Mouse (Mus musculus): ENCODE measurements around the gene Cog7.

DNA sequence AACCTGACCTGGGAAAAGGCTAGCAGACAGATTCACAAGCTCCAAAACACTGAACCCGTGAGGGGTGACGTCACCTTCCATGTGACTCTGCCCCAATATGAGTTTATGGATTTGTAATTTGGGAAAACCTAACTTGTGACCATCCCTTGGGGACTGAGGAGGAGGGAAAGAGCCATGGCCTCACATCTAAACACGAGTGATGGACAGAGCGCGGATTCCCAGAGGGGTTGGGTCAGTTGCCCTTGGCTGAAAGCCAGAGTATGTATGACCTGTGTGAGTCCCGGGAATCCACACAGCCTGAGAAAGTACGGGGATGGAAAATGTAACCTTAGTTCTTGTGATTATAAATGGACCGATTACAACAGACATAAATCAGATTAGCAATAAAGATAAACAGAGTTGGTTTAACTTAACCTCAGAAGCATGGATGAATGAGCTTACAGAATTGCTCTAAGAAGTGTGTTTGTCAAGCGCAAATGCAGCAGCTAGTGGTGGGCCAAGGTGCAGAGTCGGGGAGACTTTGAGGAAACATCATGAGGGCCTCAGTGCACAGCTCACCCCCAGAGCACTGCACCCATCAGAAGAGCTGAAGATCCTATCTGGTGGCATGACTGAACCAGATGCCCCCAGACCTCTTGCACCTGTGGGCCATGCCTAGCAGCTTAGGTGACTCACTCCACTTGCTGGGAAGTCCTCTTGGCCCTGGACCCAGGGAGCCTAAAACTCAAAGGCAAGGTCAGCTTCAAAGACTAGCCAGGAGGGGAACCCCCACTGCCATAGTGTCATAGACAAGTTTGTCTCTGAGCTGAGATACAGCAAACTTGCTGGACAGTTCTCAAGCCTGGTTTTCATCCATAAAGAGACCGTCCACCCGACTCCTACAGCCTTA, 45.4 kb downstream of the Cog7 start:
- TF ChIP-seq CTCF (IDR thresholded peaks at IDR 0.05; ENCODE audit: control insufficient read depth, insufficient read depth, insufficient replicate concordance, low read depth, low read length) (no peak), POLR2A (IDR thresholded peaks at IDR 0.05; ENCODE audit: control insufficient read depth, low read depth, low read length) (no peak)

Data from testis, adult 2 months (tissue).